Mouse (Mus musculus) hindbrain, embryonic 11.5 days (tissue): ENCODE measurements around the gene Dop1a. TPM values are rescaled to one million over a fixed set of nuclear protein-coding genes. Genes with fewer than 3 reads are reported as not detected.
"Not testable (repeated sequence)": the region's sequence is repeated elsewhere in the genome, so short reads cannot be mapped to it uniquely, and the experiment has no call there.

Source experiments
- ATAC-seq: fragments of 200-750 bp; cut with Nextera tagmentation; 2 replicates; pipeline ENCODE4 v1.8.0; 2017; ENCODE audit warnings: mild to moderate bottlenecking, moderate TSS enrichment, moderate library complexity; ENCODE audit not compliant: low FRiP score
- DNase-seq: peaks from one replicate; pipeline ENCODE4 v3.0.0-alpha.2; 2015; ENCODE audit warnings: low spot score
- H3K27ac ChIP-seq: fragments of 300-500 bp; sonication (generic); 2 replicates; pipeline ENCODE4 v1.5.1; 2014; ENCODE audit warnings: mild to moderate bottlenecking, low read depth, low read length
- H3K27me3 ChIP-seq: fragments of 300-500 bp; sonication (generic); 2 replicates; pipeline ENCODE4 v1.6.1; 2014; ENCODE audit warnings: mild to moderate bottlenecking, low read length, moderate library complexity, mixed read lengths; ENCODE audit not compliant: control insufficient read depth, insufficient read depth
- H3K36me3 ChIP-seq: fragments of 300-500 bp; sonication (generic); 2 replicates; pipeline ENCODE4 v1.6.1; 2014; ENCODE audit warnings: mild to moderate bottlenecking, low read length, moderate library complexity, mixed read lengths; ENCODE audit not compliant: control insufficient read depth, insufficient read depth
- H3K4me1 ChIP-seq: fragments of 300-500 bp; sonication (generic); replicated peaks from 2 replicates; pipeline ENCODE4 v1.6.1; 2014; ENCODE audit warnings: low read length, mixed read lengths; ENCODE audit not compliant: control insufficient read depth, insufficient read depth
- H3K4me2 ChIP-seq: fragments of 300-500 bp; sonication (generic); replicated peaks from 2 replicates; pipeline ENCODE4 v1.6.1; 2014; ENCODE audit warnings: mild to moderate bottlenecking, low read depth, low read length
- H3K4me3 ChIP-seq: fragments of 300-500 bp; sonication (generic); 2 replicates; pipeline ENCODE4 v1.5.1; 2014; ENCODE audit warnings: low read depth, low read length
- H3K9ac ChIP-seq: fragments of 300-500 bp; sonication (generic); 2 replicates; pipeline ENCODE4 v1.6.1; 2014; ENCODE audit warnings: low read depth, low read length
- H3K9me3 ChIP-seq: fragments of 300-500 bp; sonication (generic); 2 replicates; pipeline ENCODE4 v1.6.1; 2016; ENCODE audit warnings: low read length; ENCODE audit not compliant: control insufficient read depth
- WGBS: fragments of 180-500 bp; shearing (Covaris S2); extraction: QIAGEN DNeasy Blood & Tissue Kit; methylation state at CpG from one replicate; pipeline ENCODE4 v1.1.7; 2014; 5-methylcytosine and 5-hydroxymethylcytosine counted together
- polyA plus RNA-seq: library from polyadenylated mRNA; unstranded; fragments of >200 nt; fragmentation: Nextera tagmentation; extraction: Ambion mirVana; gene quantifications from 2 replicates; pipeline ENCODE4 v1.2.1, GENCODE M21; 2014

Dop1a gene
- polyA plus RNA-seq, 1 experiment from 2014 or later = 25.3 TPM

DNA sequence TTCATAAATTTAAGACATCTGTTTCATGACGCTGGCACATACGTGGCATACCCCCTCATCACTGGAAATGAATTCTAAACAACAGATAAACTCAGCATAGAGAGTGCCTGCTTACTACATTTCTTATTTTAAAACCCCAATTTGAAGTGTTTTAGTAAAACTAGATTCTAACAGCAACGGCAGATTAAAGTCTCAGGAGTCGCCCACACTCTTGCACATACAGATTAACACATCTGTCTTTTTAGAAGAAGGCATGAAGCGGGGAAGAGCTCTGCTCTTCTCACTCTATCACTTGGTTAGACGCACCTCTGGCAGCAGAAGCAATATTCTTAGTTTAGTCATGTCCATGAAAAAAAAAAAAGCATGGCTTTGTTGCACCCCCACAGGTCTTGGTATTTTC, 108.2 kb downstream of the Dop1a start:
- Histone ChIP-seq H3K4me1 (no peaks in the 10 kb centered on the region), H3K4me3 (no peak overlapping the region), H3K9ac (no peak overlapping the region), H3K27ac (no peak overlapping the region), H3K27me3 (no peaks in the 10 kb centered on the region), H3K4me2 (no peak overlapping the region), H3K36me3 (no peaks in the 10 kb centered on the region), H3K9me3 (no peaks in the 10 kb centered on the region)
- no peak for ATAC-seq
- no peak for DNase-seq
- 94% methylated on average over 6 of the region's 6 CpGs for WGBS

DNA sequence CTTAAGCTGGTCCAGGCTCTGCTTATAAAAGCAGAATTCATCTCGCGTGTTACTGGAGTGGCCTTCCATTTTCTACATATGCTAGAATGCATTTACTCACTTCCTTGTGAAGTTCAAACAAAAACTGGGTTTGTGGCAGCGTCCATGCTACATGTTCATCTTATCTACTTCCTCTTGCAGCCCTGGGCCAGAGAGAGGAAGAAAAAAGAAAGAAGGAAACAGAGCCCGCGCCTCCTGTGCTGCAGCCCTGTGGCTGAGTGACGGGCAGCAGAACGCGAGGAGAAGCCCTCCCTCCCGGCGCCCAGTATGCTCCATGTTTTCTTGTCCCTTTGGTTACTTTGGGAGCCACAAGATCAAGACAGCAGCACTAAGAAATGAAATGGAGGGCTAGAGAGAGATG, 112.7 kb downstream of the Dop1a start:
- Histone ChIP-seq H3K36me3 (no peaks in the 10 kb centered on the region), H3K4me1 (no peaks in the 10 kb centered on the region), H3K4me3 (no peak overlapping the region), H3K9ac (no peak overlapping the region), H3K9me3 (no peaks in the 10 kb centered on the region), H3K4me2 (no peak overlapping the region), H3K27ac (no peak overlapping the region), H3K27me3 (no peaks in the 10 kb centered on the region)
- 91% methylated on average over 10 of the region's 10 CpGs for WGBS
- ATAC-seq (no peak), DNase-seq (no peak)

- 57% methylated on average over 3 of the region's 3 CpGs for WGBS
- Histone ChIP-seq H3K9ac (no peak overlapping the region), H3K27ac (no peak overlapping the region), H3K4me2 (no peak overlapping the region), H3K4me3 (no peak overlapping the region), H3K27me3 (no peaks in the 10 kb centered on the region), H3K4me1 (no peaks in the 10 kb centered on the region), H3K9me3 (no peaks in the 10 kb centered on the region), H3K36me3 (no peaks in the 10 kb centered on the region)
- DNase-seq (peak; percentile 80), ATAC-seq (peak; percentile 67)
Observed at GRCm38 (mm10) chr9:86583740-86584139, 116.8 kb downstream of the Dop1a start.

- Histone ChIP-seq H3K4me2 (no peak overlapping the region), H3K4me1 (no peaks in the 10 kb centered on the region), H3K27ac (no peak overlapping the region), H3K36me3 (no peaks in the 10 kb centered on the region), H3K9me3 (no peaks in the 10 kb centered on the region), H3K4me3 (no peak overlapping the region), H3K9ac (no peak overlapping the region), H3K27me3 (no peaks in the 10 kb centered on the region)
- ATAC-seq (no peak), DNase-seq (no peak)
- WGBS = 93% methylated on average over 11 of the region's 11 CpGs
Observed at GRCm38 (mm10) chr9:86587019-86587795, 120.3 kb downstream of the Dop1a start.

GRCm38 (mm10) chr9:86592676-86593668, 126.0 kb downstream of the Dop1a start:
- Histone ChIP-seq H3K27me3 (no peaks in the 10 kb centered on the region), H3K9ac (no peak overlapping the region), H3K4me2 (no peak overlapping the region), H3K9me3 (no peaks in the 10 kb centered on the region), H3K4me3 (no peak overlapping the region), H3K36me3 (no peaks in the 10 kb centered on the region), H3K4me1 (no peaks in the 10 kb centered on the region), H3K27ac (no peak overlapping the region)
- no peak for ATAC-seq
- 78% methylated on average over 19 of the region's 19 CpGs for WGBS
- peak; percentile 30 for DNase-seq

GRCm38 (mm10) chr9:86594357-86594767, 127.4 kb downstream of the Dop1a start:
- not testable (repeated sequence) for H3K27me3 ChIP-seq, H3K36me3 ChIP-seq, H3K27ac ChIP-seq, H3K4me3 ChIP-seq, H3K9ac ChIP-seq, H3K9me3 ChIP-seq, H3K4me1 ChIP-seq, H3K4me2 ChIP-seq, ATAC-seq, DNase-seq
- WGBS = 85% methylated on average over 8 of the region's 10 CpGs

GRCm38 (mm10) chr9:86596983-86597382, 130.0 kb downstream of the Dop1a start:
- not testable (repeated sequence) for H3K4me1 ChIP-seq, H3K27ac ChIP-seq, H3K9ac ChIP-seq, H3K4me2 ChIP-seq, DNase-seq, H3K27me3 ChIP-seq, H3K9me3 ChIP-seq, H3K4me3 ChIP-seq, H3K36me3 ChIP-seq, ATAC-seq

DNA sequence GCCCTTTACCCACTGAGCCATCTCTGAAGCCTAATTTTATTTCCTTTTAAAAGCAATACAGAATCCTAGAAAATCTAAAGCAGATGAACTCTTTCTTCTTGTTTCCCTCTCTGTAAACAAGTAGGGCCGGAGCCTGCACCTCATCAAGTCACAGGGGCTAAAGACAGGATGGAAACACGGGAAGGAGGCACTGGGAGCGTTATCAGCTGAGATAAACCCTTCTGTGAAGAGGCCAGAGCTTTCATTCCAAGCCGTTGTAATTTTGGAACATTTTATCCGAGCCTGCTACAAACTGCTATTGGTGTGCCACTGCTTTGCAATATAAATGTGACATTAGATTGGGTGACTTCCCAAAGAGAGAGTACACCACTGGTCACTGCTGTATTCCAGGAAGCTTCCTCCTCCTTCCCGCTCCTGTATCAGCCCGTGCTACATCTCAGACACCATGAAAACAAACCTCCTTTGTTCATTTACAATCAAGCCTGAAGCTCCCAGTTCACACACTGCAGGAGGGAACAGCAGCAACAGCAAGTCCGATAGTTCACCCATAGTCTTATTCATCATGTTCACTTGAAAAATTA, 132.9 kb downstream of the Dop1a start:
- H3K27ac ChIP-seq = no peak overlapping the region
- H3K4me2 ChIP-seq = no peak overlapping the region
- H3K9me3 ChIP-seq = no peaks in the 10 kb centered on the region
- no peaks in the 10 kb centered on the region for H3K4me1 ChIP-seq
- H3K4me3 ChIP-seq = no peak overlapping the region
- H3K9ac ChIP-seq = no peak overlapping the region
- DNase-seq = no peak
- no peaks in the 10 kb centered on the region for H3K27me3 ChIP-seq
- no peak for ATAC-seq
- H3K36me3 ChIP-seq = no peaks in the 10 kb centered on the region
- WGBS = 70% methylated on average over 8 of the region's 8 CpGs
